Mouse (Mus musculus) heart, adult 2 months (tissue): ENCODE measurements around the gene Dad1.
"Not testable (repeated sequence)": the region's sequence is repeated elsewhere in the genome, so short reads cannot be mapped to it uniquely, and the experiment has no call there.

Experiments used
- CTCF ChIP-seq: fragments of 200-600 bp; IDR thresholded peaks from 2 replicates; pipeline ENCODE4 v1.8.1; 2022; ENCODE audit warnings: antibody characterized with exemption, mild to moderate bottlenecking, moderate library complexity
- EP300 ChIP-seq: fragments of 200-500 bp; IDR thresholded peaks from 2 replicates; pipeline ENCODE4 v1.6.1; 2011; ENCODE audit warnings: low read depth, low read length, control low read depth; ENCODE audit not compliant: insufficient read depth
- POLR2A ChIP-seq: fragments of 200-500 bp; IDR thresholded peaks from 2 replicates; pipeline ENCODE4 v1.6.1; 2011; ENCODE audit warnings: mild to moderate bottlenecking, low read depth, low read length, control low read depth; ENCODE audit not compliant: insufficient read depth

DNA sequence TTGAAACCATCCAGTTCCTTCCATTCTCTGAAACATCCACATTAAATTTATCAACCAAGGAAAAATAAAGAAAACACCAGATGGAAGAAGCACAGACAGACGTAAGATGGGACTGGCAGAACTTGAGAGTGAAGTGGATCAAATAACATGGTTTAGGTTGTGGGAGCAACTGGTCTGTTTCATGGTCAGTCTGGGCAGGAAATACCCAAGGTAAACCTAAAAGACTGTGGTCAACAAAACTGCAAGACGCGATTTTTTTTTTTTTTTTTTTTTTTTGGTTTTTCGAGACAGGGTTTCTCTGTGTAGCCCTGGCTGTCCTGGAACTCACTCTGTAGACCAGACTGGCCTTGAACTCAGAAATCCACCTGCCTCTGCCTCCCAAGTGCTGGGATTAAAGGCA, 24.1 kb downstream of the Dad1 start:
- TF ChIP-seq POLR2A, CTCF, EP300: not testable (repeated sequence)
